Mouse (Mus musculus): ENCODE measurements around the gene Pprc1.
A peak's percentile ranks its signal among the peaks of the same experiment; 100 is the strongest.

The Pprc1 gene

DNA sequence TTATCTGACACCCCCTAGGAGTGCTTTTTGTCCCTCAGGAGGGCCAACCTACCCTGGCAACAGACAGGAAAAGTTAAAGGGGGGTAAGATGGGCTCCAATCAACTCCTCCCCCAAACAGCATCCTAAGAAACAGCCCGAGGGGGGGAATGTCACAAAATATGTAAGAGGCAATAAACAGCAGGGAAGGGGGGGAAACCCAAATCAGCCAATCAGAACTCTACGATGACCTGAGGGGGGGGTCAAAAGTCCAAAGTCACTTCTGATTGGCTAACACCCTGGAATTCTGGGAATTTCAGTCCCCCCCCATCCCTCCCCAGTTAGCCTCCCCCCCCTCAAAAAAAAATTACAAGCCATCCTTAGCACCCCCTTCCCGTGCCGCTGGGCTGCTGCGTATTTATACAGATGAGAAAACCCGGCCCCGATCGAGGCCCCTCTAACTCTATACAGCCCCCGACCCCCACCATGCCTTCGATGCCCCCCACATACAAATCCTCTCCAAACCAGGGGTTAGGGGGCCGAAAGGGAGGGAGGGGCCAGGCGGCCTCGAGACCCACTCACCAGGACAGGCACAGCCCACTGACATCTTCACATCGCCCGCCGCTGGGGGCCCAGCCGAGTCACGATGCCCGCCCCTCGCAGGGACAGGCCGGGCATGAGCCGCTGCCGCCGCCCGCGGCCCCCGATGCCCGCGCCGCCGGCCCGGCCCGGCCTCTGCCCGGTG, at the start of gene Pprc1:
Gene Pprc1 (plus strand): TSS at position 616 of the 722 bp plus-strand sequence.
- peak; percentile 52 for DNase-seq (ENCODE audit: low spot score)

DNA sequence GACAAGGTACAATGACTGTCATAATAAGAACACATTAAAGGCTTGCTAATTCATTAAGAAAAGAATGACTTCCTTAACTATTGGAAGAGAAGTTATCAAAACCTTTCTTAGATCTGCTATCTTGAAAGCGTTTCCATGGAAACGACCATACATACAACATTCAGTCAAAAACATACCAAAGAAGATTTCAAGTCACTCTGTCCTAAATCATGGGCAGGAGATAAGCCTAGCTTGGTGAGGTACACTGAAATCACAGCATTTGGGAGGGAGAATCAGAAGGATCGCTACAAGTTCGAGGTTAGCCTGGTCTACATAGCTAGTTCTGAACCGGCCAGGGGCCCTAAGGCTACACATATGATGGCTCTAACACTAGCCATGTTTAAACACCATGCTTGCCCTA, 47.3 kb upstream of the Pprc1 start:
- no peak for DNase-seq (ENCODE audit: low spot score)

DNA sequence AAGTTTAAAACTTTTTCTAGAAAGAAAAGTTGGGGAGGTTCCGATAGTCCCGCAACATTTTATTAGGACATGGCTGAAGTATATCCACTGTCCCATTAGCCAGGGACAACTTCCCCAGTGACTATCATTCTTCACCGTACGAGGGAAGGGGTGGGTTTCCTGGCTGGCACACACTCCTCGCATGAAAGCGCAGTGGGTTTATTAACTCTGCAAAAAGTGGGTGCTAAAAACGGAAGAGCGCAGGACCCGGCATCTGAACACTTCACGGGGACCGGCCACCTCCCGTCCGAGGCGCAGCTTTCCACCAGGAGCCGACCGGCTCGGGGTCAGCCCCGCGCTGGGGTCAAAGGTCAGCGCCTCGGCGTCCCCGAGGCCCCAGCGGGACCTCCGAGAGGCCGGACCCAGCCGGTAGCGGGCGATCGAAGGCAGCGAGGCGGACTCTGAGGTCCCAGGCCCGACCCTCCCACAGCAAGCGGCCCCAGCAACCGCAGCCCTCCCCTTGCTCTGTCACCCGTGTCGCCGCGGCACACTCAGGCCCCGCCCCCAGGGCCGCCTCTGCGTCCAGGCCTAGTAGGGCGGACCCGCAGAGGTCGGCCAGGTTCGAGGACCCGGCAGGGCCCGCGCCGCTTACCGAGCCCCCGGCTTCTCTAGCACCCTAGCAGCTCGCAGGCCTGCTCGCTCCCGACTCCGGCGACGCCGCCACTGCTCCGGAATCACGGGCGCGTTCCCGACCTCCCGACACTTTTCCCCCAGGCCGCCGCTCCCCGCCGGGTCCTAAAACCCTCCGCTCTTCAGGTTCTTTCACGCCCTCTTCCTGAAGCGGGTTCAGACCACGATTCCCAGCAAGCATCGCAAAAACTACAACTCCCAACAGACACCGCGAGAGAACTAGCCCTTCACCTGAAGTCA, 46.6 kb upstream of the Pprc1 start, which contains the start of gene Armh3:
Gene Armh3 (minus strand): TSS at position 704 of the 909 bp plus-strand sequence.
- peak; percentile 93 for DNase-seq (ENCODE audit: low spot score)

DNA sequence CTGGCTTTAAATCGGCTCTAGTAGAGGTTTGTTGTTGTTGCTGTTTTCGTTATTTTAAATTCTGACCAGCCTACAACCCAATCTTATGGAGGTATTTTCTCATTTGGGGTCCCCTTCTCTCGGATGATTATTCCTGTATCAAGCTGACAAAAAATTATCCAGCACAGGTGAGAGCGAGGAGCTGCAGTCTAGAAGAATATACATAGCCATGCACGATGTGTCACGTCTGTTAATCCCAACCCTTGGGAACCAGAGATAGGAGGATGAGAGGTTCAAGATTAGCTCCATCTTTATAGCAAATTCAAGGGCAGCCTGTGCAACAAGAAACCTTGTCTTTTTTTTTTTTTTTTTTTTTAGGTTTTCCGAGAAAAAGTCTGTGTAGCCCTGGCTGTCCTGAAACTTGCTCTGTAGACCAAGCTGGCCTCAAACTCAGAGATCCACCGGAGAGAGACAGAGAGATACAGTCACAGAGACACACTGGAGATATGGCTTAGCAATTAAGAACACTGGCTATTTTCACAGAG, 45.9 kb upstream of the Pprc1 start:
- DNase-seq (ENCODE audit: low spot score) = no peak

DNA sequence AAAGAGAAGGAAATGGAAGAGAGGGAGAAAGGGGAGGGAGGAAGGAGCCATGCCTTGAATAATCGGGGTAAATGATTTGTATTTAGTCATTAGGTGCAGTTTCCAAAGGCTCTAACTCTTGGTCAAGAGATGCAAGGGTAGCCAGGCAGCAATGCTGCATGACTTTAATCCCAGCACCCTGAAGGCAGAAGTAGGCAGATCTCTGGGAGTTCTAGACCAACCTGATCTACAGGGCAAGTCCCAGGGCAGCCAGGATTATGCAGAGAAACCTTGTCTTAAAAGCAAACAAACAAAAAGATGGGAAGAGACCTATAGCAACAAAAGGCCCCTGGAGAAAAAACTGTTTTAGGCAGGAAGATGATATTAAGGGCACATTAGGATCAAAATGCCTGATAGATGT, 45.3 kb upstream of the Pprc1 start:
- no peak for DNase-seq (ENCODE audit: low spot score)

DNA sequence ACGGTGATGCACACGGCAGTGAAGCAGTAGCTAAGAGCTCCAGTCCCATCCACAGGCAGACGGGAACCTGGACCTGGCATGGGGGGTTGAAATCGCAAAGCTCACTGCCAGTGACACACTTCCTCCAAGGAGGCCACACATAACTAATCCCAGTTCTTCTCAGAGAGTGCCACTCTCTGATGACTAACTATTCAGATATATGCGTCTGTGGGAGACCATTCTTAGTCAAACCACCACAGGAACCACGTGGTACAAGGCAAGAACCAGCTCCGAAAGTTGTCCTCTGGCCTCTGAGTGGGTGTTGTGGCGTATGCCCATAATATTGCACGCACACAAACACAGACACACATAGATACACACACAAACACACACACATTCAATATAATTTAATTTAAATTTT, 42.4 kb upstream of the Pprc1 start:
- DNase-seq (ENCODE audit: low spot score) = no peak

DNA sequence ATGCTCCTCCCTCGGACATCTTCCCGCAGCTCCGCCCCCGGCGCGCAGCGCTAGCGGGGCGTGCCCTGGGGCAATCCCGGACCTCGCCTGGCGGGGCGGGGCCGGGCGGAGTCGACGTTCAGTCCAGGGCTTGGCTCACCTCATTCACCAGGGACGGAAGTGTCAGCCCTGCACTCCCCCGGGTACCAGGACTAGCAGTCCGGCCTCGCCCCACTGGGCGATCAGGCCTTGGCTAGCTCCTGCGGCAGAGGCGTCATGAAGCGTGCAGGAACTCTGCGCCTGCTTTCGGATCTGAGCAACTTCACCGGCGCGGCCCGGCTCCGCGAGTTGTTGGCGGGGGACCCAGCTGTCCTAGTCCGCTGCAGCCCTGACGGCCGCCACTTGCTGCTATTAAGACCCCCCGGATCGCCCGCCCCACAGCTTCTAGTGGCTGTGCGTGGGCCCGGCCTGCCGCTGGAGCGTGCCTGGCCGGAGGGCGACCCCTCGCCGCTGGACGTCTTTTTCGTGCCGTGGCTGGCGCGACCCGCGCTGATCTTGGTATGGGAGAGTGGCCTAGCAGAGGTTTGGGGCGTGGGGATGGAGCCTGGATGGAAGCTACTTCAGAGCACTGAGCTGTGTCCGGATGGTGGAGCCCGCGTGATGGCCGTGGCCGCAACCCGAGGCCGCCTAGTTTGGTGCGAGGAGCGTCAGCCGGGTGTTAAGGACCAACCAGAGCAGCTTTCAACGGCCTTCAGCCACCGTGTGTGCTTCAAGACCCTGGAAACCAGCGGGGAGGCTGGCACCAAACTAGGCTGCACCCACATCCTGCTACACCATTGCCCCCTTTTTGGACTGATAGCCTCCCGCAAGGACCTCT, 41.1 kb upstream of the Pprc1 start, which contains the start of gene Hps6:
Gene Hps6 (plus strand): TSS at position 138 of the 856 bp plus-strand sequence.
- peak; percentile 86 for DNase-seq (ENCODE audit: low spot score)

DNA sequence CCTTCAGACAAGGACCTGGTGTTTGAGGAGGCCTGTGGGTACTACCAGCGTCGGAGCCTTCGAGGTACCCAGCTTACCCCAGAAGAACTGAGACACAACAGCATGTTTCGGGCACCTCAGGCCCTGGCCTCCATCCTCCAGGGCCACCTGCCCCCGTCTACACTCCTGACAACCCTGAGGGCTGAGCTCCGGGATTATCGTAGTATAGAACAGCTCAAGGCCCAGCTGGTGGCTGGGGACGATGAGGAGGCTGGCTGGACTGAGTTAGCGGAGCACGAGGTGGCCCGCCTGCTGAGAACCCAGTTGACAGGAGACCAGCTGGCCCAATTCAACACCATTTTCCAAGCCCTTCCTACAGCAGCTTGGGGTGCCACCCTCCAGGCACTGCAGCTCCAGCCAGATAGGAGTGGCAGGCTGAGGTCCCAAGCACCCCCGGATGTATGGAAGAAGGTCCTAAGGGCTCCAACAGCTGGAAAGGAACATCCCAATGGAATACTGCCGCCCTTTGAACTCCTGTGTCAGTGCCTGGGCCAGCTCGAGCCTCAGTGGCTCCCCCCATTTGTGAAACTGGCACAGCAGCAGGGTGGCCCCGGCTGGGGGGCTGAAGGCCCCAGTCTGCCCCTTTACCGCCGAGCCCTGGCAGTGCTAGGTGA, 39.7 kb upstream of the Pprc1 start:
- DNase-seq (ENCODE audit: low spot score) = no peak

DNA sequence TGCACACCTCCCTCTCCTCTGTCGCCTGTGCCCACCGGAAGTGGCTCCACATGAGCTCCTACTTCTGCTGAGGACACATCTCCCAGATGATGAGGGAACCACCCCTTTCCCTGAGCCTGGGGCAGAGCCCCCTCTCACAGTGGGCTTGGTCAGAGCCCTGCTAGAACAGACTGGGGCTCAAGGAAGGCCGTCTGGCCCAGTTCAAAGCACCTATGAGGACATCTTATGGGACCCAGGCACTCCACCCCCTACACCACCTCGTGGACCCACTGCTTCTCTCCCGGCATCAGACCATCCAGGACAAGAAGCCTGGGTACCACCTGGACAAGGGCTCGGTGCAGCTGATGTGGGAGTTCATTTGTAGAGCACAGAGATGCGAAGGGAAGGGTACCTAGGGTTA, 39.0 kb upstream of the Pprc1 start:
- DNase-seq (ENCODE audit: low spot score) = no peak

DNA sequence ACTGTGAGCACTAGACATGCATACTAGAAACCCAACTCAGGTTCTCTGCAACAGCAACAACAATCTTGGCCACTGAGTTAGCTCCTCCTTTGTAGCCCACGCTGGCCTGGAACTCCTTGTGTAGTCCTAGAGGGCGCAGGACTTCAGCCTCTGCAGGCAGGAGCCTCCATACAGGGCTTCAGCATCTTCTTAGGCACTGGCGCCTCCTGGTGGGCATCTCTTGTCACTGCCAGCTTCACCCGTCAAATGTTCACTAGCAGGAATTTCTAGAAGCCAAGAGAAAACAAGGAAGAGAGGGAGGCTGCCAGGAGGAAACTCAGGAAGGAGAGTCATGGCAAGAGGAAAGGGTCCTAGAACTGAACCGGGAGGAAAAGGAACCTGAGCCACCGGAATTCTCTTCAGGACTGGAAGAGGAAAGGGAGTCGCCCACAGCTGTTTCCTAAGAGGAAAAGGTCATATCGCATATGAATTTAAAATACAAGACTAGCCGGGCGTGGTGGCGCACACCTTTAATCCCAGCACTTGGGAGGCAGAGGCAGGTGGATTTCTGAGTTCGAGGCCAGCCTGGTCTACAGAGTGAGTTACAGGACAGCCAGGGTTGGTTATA, 30.0 kb upstream of the Pprc1 start:
- DNase-seq (ENCODE audit: low spot score) = peak; percentile 81

DNA sequence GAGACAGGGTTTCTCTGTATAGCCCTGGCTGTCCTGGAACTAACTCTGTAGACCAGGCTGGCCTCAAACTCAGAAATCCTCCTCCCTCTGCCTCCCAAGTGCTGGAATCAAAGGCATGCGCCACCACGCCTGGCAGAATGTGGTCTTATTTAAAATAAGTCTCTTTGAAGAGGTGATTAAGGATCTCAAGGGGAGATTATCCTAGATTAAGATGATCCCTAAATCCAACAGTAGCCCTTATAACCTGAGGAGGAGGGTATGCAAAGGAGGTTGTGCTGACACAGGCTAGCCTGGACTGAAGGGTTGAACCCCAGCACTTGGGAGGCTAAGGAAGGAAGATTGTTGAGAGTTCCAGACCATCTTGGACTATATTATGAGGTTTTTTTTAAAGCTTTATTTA, 28.7 kb upstream of the Pprc1 start:
- DNase-seq (ENCODE audit: low spot score) = no peak

DNA sequence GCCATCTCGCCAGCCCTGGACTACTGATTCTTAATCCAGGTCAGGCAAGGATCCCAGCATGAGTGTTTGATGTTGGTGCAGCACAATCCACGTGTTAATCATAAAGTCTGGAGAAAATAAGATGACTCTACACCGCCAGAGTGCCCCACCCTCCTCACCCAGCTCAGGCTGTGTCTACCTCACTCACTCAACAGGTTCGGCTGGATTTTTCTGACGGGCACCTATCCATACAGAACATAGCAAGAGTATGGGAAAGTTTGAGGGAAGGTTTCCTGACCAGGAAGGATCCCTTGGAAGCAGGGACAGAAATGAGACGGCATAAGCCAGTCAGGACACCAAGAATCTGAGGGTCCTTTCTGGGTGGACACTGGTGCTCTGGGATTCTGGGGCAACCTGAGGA, 19.7 kb upstream of the Pprc1 start:
- DNase-seq (ENCODE audit: low spot score) = no peak

DNA sequence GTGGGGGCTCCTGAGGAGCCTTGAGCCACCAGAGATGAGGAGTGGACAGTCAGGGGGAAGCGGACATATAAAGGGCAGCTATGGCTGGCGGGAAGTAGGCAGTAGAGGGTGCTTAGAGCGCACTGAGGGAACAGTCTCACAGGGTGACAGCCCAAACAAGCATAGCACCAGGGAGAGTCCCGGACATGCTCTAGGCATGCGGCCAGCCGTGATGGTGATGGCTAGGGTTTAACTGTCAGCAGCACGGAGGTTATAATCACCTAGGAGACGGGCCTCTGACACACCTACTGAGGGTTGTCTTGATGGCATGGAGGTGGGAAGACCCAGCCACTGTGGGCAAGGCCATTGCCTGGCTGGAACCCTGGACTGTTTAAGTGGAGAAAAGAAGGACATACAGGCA, 18.1 kb upstream of the Pprc1 start:
- no peak for DNase-seq (ENCODE audit: low spot score)

DNA sequence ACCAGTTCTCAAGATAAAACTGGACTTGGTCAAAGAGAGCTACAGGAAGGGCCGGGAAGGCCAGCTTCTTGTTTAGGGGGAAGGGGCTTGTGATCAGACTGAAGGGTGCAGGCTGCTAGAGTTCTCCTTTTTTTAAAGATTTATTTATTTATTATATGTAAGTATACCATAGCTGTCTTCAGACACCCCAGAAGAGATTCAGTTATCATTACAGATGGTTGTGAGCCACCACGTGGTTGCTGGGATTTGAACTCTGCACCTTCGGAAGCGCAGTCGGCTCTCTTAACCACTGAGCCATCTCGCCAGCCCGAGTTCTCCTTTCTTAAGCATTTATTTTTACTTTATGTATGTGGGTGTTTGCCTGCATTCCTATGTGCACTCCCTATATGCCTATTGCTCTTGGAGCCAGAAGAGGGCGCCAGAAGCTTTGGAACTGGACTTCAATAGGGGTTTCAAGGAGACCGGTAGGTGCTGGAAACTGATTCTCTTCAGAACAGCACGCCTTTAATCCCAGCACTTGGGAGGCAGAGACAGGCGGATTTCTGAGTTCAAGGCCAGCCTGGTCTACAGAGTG, 15.9 kb upstream of the Pprc1 start:
- DNase-seq (ENCODE audit: low spot score) = no peak

DNA sequence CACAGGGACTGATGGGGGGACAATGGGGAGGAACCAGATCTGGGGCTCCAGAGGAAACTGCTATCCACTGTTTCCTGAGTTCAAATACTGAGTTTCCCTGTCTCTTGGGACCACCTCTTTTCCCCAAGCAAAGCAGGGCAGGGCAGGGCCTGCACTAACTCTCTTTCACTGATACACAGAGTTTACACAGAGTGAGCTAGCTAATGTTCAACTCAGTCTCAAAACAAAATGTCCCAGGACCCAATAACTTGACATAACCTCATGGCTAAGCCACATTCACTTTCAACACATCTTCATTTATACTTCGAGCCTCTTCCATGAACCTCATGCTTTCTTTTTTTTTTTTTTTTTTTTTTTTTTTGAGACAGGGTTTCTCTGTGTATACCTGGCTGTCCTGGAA, 15.0 kb upstream of the Pprc1 start:
- DNase-seq (ENCODE audit: low spot score) = no peak

DNA sequence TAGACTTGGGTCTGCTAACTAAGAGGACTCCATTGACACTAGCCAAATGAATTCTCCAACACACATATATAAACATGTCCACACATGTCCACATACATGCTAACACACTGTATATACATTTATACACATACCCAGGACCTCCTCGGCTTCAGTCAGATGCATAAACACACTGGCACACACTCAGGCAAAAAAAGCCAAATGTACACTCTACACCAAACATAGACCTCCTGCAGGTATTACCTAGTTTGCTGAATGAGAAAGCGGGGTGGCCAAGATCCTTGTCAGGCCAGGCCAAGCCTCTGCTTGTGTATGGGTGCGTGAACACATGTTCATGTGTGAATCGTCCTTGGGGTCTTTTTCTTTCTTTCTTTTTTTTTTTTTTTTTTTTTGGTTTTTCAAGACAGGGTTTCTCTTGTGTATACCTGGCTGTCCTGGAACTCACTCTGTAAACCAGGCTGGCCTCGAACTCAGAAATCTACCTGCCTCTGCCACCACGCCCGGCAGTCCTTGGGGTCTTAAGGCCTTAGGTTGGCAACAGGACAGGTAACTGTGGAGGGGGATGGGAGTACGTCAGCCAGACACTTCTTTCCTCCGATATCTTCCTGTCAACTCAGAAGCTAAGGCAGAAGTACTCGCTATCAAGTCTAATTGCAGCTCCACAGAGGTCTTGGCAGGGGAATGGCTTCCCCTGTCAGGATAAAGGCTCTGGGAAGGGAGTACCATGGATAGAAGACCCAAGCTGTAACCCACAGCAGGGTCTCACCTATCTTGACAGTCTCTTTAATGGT, 14.3 kb upstream of the Pprc1 start:
- DNase-seq (ENCODE audit: low spot score) = no peak

DNA sequence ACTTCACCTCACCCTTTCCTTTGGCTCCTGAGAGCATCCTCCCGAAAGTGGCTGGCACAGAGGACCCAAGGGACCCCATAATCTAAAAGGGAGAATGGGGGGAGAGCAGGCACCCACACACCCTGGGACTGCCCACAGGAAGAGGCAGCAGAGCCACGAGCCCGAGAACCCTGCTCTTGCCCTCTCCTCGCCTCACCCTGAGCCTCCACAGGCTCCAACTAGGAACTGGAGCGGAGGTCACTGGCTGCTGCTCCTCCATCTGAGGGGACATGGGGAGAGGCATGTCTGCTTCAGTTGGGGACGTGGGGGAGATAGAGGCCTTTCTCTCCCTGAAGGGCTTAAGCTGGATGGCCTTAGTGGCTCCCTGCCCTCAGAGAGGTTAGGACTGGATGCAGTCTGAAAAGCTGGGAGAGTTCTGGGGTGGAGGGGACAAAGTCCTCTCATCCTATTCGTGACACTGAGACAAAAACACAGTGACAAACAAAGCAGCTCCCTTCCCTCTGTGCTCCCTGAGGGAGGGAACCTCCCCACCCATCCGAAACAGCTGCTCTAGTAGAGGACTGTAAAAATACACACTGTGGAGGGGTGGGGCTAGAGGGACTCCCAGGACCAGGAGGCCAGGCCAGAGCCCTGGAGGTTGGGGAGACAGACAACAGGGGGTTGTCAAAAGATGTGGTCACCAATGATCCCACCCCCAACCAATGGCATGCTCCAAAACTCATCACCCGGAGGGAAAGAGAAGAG, 12.8 kb upstream of the Pprc1 start:
- DNase-seq (ENCODE audit: low spot score) = no peak

DNA sequence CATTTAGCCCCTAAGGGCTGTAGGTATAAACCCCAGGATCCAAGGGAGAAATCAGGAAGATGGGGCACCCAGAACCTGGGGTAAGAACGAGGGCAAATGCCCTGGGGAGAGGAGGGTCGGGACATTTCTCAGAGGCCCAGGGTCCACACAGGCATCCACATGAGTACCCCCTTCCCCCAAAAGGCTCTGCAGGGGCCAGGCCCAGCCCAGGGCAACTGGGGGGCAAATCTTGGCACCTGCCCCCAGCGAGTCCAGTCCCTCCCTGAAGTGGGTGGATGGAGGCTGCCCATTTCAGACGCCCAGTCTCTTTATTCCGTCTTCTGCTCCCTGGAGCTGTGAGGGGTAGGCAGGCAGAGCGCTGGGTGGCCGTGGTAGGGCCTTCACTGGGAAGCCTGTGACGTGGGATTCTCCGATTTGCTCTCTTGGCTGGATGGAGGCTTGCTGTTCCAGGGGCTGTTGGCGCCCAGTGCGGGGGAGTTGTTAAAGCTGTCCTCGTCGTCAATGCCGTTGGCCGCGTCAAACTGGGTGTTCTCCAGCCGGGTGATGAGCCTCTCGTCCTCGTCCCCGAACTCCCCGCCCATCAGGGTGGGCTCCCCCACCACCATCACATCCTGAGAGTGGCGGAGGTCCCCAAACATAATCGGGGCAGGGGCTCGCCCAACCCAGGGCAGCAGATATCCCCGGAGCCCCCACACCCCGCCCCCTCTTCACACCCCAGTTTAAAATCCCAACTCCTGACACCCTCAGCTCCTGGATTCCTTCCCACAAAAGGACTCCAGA, 11.8 kb upstream of the Pprc1 start:
- no peak for DNase-seq (ENCODE audit: low spot score)

Measured in testis, postnatal 14 days (tissue).